Mouse (Mus musculus) layer of hippocampus, adult 2 months (tissue): Measurements from ENCODE around the gene Scaf1. TPM values are rescaled to one million over a fixed set of nuclear protein-coding genes. Genes with fewer than 3 reads are reported as not detected.
"Not testable (repeated sequence)": the region's sequence is repeated elsewhere in the genome, so short reads cannot be mapped to it uniquely, and the experiment has no call there.

ENCODE experiments used
- DNase-seq, 2 experiments: peaks; one replicate each; pipeline ENCODE4 v3.0.0; 2022; ENCODE audit warnings: low spot score in 2 of 2
- H3K27ac ChIP-seq: fragments of 200-600 bp; 2 replicates; pipeline ENCODE4 v1.8.1; 2022
- H3K4me3 ChIP-seq: fragments of 200-600 bp; 2 replicates; pipeline ENCODE4 v1.8.1; 2022; ENCODE audit warnings: mild to moderate bottlenecking
- CTCF ChIP-seq: fragments of 200-600 bp; conservative IDR thresholded peaks from 2 replicates; pipeline ENCODE4 v1.8.1; 2022; ENCODE audit warnings: antibody characterized with exemption, mild to moderate bottlenecking, moderate library complexity
- total RNA-seq, 2 experiments: library from RNA; stranded (reverse); gene quantifications; 2 replicates each; pipeline ENCODE4 v1.2.3; 2021

Scaf1 gene
- total RNA-seq, 2 experiments from 2014 or later = 166 to 168 TPM

DNA sequence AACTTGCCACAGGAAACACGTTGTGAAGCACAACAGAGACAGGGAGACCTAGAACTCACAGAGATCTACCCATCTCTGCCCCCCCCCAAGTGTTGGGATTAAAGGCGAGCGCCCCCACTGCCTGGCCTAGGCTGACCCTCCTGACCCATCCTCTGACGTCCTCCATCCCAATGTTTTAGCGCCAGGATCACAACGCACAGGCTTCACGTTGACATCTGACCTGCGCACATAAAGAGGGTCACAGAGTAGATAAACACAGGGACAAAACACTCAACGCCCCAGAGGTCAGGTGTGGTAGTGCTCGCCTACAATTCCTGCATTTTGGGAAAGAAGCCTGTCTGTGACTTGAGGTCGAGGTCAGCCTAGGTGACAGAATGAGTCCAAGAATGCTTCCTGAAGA, 20.5 kb upstream of the Scaf1 start:
- H3K4me3 ChIP-seq = no peak overlapping the region
- H3K27ac ChIP-seq = no peak overlapping the region
- DNase-seq = no peak
- no peak; the same call in 1 of the 2 replicates for TF ChIP-seq CTCF

- no peak overlapping the region for H3K4me3 ChIP-seq
- no peak overlapping the region for H3K27ac ChIP-seq
- no peak for DNase-seq
- no peak for TF ChIP-seq CTCF
Observed at GRCm38 (mm10) chr7:45035631-45036030, 19.5 kb upstream of the Scaf1 start.

DNA sequence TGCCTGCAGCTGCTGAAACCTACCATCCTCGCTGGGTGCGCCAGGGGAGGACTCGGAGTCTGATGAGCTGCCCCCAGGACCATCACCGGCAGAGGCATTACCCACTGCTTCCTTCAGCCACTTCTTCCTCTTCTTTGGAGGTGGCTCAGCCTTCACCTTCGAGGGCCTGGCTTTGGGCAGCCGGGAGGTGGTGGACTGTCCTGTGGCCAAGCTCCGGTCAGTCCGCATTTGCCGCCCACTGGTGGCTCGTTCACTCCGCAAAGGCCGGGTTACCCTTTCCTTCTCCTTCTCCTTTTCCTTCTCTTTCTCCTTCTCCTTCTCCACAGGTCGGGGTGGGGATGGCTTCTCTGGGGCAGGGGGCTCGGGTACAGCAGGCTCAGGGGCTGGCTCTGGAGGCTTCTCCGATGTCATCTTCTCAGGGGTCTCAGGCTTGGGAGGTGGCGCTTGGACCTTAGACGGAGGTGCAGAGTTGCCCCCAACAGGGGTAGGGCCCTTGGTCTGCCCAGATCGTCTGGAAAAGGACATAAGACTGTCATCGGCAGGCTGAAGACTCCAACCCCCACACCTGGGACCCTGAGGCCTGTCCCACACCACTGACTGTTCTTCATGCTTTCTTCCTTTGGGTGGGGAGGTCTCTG, 17.7 kb upstream of the Scaf1 start:
- no peak for TF ChIP-seq CTCF
- no peak overlapping the region for H3K27ac ChIP-seq
- no peak for DNase-seq
- H3K4me3 ChIP-seq = no peak overlapping the region

GRCm38 (mm10) chr7:45030857-45031256, 14.7 kb upstream of the Scaf1 start:
- no peak for TF ChIP-seq CTCF
- Histone ChIP-seq H3K4me3 (no peak overlapping the region), H3K27ac (no peak overlapping the region)
- DNase-seq = no peak

GRCm38 (mm10) chr7:45029995-45030394, 13.8 kb upstream of the Scaf1 start:
- no peak for TF ChIP-seq CTCF
- no peak for DNase-seq
- H3K4me3 ChIP-seq = no peak overlapping the region
- no peak overlapping the region for H3K27ac ChIP-seq

DNA sequence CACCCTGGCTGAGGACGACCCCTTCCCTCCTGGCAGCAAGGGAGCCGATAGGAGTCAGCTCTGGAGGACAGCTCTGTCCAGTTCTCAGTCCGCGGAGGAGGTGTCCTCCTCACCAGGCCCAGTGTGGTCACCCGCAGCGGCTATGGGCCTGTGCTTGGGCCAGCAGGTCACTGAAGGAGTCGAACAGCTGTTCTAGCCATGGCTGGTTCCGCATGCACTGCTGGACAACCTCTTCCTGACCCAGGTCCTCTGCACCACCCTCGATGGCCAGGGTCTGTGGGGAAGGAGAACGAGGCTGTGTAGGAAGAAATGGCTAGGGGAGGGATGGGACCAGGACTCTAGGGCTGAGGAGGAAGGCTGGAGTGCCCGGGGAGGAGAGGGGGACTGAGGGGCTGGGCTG, 12.2 kb upstream of the Scaf1 start:
- no peak overlapping the region for H3K27ac ChIP-seq
- no peak for DNase-seq
- H3K4me3 ChIP-seq = no peak overlapping the region
- TF ChIP-seq CTCF = no peak

- no peak overlapping the region for H3K4me3 ChIP-seq
- no peak for DNase-seq
- TF ChIP-seq CTCF = no peak
- no peak overlapping the region for H3K27ac ChIP-seq
Observed at GRCm38 (mm10) chr7:45027761-45028160, 11.6 kb upstream of the Scaf1 start.

DNA sequence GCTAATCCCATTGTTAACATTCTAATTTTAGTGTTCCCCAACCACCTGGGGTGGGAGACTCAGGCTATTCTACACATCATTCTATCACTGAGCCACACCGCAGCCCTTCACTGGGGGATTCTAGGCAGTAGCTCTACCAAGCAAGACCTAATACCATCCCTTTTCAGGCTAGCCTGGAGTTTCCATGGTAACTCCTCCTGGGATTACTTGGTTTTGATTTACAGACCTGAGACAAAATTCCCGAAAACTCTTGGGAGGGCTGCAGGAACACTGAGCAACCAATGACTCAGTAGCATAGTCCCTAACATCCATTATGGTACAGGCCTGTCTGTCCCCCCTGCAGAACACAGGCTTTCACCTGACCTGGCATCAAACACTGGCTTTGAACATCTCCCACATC, 10.1 kb upstream of the Scaf1 start:
- TF ChIP-seq CTCF = no peak
- no peak for DNase-seq
- H3K27ac ChIP-seq = peak overlapping the region; percentile 73
- H3K4me3 ChIP-seq = no peak overlapping the region

- Histone ChIP-seq H3K4me3 (no peak overlapping the region), H3K27ac (peak overlapping the region; percentile 73)
- no peak for DNase-seq
- no peak for TF ChIP-seq CTCF
Observed at GRCm38 (mm10) chr7:45025601-45026220, 9.5 kb upstream of the Scaf1 start.

DNA sequence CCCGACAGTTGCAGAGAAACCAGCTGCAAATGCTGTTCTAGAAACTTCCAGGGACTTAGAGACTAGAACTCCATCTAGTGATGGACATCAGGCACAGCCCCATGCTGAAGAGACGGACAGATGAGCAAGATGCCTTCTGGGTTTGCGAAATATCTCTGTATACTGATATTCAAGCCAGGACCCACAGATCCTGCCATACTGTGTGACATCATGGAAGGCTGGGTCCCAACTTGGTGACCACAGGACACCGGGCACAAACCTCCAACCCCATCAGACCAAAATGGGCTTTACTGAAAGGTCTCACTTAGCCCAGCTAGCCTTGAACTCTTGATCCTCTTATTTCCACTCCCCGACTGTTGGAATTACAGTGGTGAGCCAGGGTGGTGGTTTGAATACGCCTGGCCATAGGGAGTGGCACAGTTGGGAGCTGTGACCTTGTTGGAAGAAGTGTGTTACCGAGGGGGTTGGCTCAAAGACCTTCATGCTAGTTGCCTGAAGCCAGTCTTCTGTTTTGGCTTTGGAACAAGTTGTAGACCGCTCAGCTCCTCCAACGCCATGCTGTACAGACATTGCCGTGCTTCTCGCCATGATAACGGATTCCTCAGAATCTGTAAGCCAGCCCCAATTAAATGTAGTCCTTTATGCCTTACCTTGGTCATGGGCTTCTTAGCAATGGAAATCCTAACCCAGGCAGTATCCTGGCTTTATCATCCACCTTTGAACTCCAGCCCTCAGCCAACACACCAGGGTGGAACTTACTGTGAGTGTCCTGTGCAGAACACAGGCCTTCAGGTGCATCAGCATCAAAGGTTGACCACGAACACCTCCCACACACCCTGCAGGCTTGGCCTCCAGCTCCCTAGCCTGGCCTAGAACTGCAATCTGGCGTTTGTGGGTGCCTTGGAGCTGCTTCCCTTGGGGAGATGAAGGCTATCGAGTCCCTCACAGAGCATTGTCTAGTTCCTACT, 8.4 kb upstream of the Scaf1 start:
- no peak overlapping the region for H3K4me3 ChIP-seq
- no peak for DNase-seq
- peak overlapping the region; percentile 73 for H3K27ac ChIP-seq
- TF ChIP-seq CTCF = no peak

DNA sequence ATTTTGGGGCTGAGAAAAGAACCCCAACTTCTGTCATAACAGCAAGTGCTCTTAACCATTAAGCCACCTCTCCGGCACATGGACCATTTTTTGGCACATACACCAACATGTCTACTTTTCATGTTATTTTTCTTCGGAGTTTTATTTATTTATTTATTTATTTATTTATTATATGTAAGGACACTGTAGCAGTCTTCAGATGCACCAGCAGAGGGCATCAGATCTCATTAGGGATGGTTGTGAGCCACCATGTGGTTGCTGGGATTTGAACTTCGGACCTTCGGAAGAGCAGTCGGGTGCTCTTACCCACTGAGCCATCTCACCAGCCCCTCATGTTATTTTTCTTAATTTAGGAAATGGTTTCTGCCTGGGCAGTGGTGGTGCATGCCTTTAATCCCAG, 7.5 kb upstream of the Scaf1 start:
- H3K4me3 ChIP-seq, DNase-seq, H3K27ac ChIP-seq: not testable (repeated sequence)
- TF ChIP-seq CTCF = peak; percentile 61

DNA sequence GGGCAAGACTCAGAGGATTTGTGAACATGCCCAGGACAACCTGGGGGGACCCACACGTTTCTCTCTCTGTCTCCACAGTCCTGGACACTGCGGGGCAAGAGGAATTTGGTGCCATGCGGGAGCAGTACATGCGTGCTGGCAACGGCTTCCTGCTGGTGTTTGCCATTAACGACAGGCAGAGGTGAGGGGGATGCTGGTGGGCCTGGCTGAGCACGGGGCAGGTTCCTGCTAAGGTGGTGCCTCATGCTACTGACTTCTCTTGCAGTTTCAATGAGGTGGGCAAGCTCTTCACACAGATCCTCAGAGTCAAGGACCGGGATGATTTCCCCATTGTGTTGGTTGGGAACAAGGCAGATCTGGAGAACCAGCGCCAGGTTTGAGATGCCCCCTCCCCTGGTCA, 4.1 kb upstream of the Scaf1 start:
- no peak for DNase-seq
- no peak for TF ChIP-seq CTCF
- H3K27ac ChIP-seq = no peak overlapping the region
- no peak overlapping the region for H3K4me3 ChIP-seq

DNA sequence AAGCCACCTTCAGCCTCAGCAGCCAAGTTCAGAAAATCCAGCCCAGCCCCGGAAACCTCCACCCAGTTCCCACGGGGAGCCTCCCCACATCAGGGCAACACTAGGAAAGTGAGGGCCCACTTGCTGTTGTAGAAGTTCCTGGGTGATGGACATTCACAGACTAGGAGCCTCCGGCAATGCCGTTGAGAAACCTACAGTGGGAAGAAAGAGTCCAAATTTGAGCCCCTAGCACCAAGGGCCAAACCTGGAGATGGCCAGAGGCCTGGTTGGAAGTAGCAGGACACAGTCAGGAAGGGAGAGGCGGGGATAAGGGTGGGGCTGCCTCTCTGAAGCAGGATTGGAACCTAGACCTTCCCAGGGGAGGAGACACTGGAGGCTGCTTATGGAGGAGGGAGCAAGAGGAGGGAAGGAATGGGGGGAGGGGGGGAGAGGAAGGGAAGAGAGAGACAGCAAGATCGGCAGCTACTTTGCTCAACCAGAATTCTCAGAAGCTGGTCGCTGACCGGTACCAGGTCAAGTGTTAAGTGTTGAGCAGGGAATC, 2.9 kb upstream of the Scaf1 start:
- Histone ChIP-seq H3K4me3 (peak overlapping the region; percentile 90; the same call in 1 of the 2 replicates), H3K27ac (peak overlapping the region; percentile 90)
- no peak for TF ChIP-seq CTCF
- no peak for DNase-seq
